Mouse (Mus musculus): ENCODE data around the gene Vangl1. TPM values are rescaled to one million over a fixed set of nuclear protein-coding genes. Genes with fewer than 3 reads are reported as not detected.
A peak's percentile ranks its signal among the peaks of the same experiment; 100 is the strongest.

Vangl1 gene
- polyA plus RNA-seq, 1 experiment from 2014 or later, result 31.8 TPM

DNA sequence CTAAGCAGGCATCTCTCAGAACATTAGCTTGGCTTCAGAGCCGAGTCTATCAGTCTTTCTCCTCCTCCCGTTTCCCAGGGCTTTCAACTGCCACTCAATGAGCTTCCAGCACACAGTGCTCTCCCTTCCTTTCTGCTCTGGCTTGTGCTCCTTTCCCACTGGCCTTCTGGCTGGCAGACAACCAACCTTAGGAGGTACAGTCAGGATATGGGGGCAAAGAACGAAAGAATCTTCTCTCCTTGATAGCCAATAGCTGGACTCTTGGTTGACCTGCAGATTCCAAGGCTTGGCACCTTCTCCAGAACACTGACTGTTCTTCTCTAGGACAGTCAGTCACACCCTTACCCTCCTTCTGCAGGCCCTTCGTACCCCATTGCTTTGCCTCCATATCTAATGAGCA, 5.3 kb downstream of the Vangl1 start:
- Histone ChIP-seq H3K36me3 (peaks cover 8% of the 10 kb centered on the region), H3K4me3 (no peak overlapping the region), H3K27ac (ENCODE audit: poor library complexity, severe bottlenecking) (no peak overlapping the region), H3K4me1 (replicated peaks) (peaks cover 79% of the 10 kb centered on the region), H3K9me3 (replicated peaks) (no peaks in the 10 kb centered on the region), H3K4me2 (peak overlapping the region; percentile 26; the same call in 1 of the 2 replicates), H3K9ac (no peak overlapping the region), H3K27me3 (replicated peaks) (no peaks in the 10 kb centered on the region)
- ATAC-seq (ENCODE audit: insufficient number of reproducible peaks, low FRiP score), result no peak
- WGBS, result 36% methylated on average over 4 of the region's 4 CpGs

DNA sequence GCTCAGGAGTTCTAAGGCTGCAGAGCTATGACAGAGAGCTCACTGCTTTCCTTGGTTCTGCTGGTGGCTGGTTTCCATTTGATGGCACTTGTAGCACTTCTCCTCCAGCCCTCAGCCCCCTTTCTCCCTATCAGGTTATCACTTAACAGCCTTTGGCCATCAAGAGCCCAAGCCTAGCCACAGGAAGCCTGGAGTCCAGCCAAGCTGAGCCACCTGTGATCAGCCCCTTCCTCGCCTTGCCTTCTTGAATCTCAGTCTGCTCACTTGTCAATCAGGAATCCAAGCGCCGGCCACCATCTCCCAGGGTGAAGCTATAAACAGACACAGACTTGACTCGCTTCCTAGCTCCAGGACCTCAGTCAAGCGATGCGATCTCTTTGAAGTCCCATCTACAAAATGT, 6.0 kb downstream of the Vangl1 start:
- WGBS, result 22% methylated on average over 6 of the region's 6 CpGs
- no peaks in the 10 kb centered on the region for H3K27me3 ChIP-seq (replicated peaks)
- peak overlapping the region; percentile 8; the same call in 1 of the 2 replicates for H3K9ac ChIP-seq
- H3K4me2 ChIP-seq, result peak overlapping the region; percentile 26
- H3K4me1 ChIP-seq (replicated peaks), result peaks cover 87% of the 10 kb centered on the region
- peak overlapping the region; percentile 49 for H3K27ac ChIP-seq (ENCODE audit: poor library complexity, severe bottlenecking)
- H3K4me3 ChIP-seq, result no peak overlapping the region
- peaks cover 8% of the 10 kb centered on the region for H3K36me3 ChIP-seq
- no peak for ATAC-seq (ENCODE audit: insufficient number of reproducible peaks, low FRiP score)
- H3K9me3 ChIP-seq (replicated peaks), result no peaks in the 10 kb centered on the region

DNA sequence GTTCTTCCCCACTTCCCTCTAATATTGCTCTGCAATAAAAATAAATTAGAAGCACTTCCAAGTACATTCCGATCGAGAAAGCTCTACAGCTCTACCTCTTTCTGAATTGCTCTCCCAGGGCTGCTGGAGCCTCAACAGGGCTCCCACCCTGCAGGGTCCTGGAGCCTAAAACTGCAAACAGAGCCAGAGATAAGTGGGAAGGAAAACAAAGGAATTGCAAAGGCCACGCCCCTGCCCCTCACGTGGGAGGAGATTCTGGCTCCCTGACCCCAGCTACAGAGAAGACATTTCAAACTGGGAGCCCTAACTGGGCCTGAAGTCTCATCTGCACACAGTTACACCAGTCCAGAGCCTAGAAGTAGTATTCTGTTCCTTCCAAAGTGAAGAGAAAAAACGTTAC, 6.7 kb downstream of the Vangl1 start:
- Histone ChIP-seq H3K4me3 (no peak overlapping the region), H3K36me3 (peaks cover 8% of the 10 kb centered on the region), H3K27me3 (replicated peaks) (no peaks in the 10 kb centered on the region), H3K4me2 (peak overlapping the region; percentile 46), H3K9ac (no peak overlapping the region), H3K9me3 (replicated peaks) (no peaks in the 10 kb centered on the region), H3K4me1 (replicated peaks) (peaks cover 89% of the 10 kb centered on the region), H3K27ac (ENCODE audit: poor library complexity, severe bottlenecking) (peak overlapping the region; percentile 35; the same call in 1 of the 2 replicates)
- ATAC-seq (ENCODE audit: insufficient number of reproducible peaks, low FRiP score), result no peak
- WGBS, result 10% methylated on average over 5 of the region's 5 CpGs

DNA sequence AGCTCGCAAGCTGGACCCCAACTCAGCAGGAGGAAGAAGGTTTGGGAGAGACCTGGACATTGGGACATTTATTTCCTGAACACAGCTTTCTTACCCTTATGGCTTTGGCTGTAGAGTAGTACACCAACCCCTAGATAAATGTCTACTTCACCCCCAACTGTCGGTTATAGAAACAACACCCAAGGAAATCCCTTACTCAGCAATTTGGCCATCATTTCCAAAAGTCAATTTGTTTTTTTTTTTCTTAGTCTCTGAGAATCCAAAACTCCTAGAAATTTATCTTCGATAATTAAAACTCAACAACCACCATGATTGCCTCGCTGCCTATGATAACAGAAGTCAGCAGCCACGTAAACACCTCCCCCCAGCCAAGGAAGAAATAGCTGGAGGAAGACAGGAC, 7.3 kb downstream of the Vangl1 start:
- H3K4me2 ChIP-seq, result peak overlapping the region; percentile 46; the same call in 1 of the 2 replicates

DNA sequence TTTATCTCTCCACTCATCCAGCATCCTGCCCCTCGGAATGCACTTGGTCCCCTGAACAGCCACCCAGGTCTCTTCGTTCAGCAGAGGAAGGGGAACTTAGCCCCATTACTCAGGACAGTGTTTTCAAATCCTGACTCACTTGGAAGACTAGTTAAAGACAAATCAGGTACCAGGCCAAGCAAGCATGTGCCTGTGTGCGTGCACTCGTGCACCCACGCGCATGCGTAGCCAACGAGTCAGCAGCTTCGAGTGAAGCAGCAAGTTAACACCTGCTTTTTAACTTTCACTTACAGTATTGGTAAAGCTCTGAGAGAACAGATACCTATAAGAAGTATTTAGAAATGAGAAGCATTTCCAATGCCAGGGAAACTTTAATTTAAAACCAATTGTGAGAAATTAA, 8.3 kb downstream of the Vangl1 start:
- Histone ChIP-seq H3K4me1 (replicated peaks) (peaks cover 94% of the 10 kb centered on the region), H3K4me3 (no peak overlapping the region), H3K9ac (no peak overlapping the region), H3K36me3 (peaks cover 8% of the 10 kb centered on the region), H3K27me3 (replicated peaks) (no peaks in the 10 kb centered on the region), H3K4me2 (no peak overlapping the region), H3K27ac (ENCODE audit: poor library complexity, severe bottlenecking) (no peak overlapping the region), H3K9me3 (replicated peaks) (no peaks in the 10 kb centered on the region)
- no peak for ATAC-seq (ENCODE audit: insufficient number of reproducible peaks, low FRiP score)
- 89% methylated on average over 9 of the region's 9 CpGs for WGBS

More for the DNA sequence above, 7.3 kb downstream of the Vangl1 start:
- Histone ChIP-seq H3K4me3 (no peak overlapping the region), H3K4me1 (replicated peaks) (peaks cover 89% of the 10 kb centered on the region), H3K36me3 (peaks cover 8% of the 10 kb centered on the region), H3K27ac (ENCODE audit: poor library complexity, severe bottlenecking) (no peak overlapping the region), H3K9me3 (replicated peaks) (no peaks in the 10 kb centered on the region), H3K9ac (no peak overlapping the region), H3K27me3 (replicated peaks) (no peaks in the 10 kb centered on the region)
- 59% methylated on average over 5 of the region's 5 CpGs for WGBS
- no peak for ATAC-seq (ENCODE audit: insufficient number of reproducible peaks, low FRiP score)

DNA sequence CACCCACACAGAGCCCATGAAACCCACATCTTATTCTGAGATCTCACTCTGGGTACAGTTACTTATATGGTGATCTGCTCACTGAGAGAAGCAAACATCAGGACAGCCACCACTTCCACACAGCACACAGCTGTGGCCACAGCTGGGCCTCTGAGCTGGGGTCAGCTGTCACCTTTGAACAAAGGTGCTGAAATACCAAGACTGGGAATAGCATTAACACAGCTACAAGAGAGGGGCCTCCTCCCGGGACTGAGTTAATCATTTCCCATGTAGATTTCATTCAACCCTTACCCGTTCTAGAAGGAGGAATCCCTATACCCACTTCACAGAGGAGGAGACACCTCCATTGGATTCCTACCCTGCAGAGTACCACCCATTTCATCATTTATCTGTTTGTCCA, 8.7 kb downstream of the Vangl1 start:
- no peak overlapping the region for H3K9ac ChIP-seq
- 46% methylated on average over 2 of the region's 2 CpGs for WGBS
- no peaks in the 10 kb centered on the region for H3K27me3 ChIP-seq (replicated peaks)
- no peak overlapping the region for H3K27ac ChIP-seq (ENCODE audit: poor library complexity, severe bottlenecking)
- peaks cover 8% of the 10 kb centered on the region for H3K36me3 ChIP-seq
- ATAC-seq (ENCODE audit: insufficient number of reproducible peaks, low FRiP score), result no peak
- no peaks in the 10 kb centered on the region for H3K9me3 ChIP-seq (replicated peaks)
- H3K4me1 ChIP-seq (replicated peaks), result peaks cover 93% of the 10 kb centered on the region
- no peak overlapping the region for H3K4me3 ChIP-seq
- no peak overlapping the region for H3K4me2 ChIP-seq

DNA sequence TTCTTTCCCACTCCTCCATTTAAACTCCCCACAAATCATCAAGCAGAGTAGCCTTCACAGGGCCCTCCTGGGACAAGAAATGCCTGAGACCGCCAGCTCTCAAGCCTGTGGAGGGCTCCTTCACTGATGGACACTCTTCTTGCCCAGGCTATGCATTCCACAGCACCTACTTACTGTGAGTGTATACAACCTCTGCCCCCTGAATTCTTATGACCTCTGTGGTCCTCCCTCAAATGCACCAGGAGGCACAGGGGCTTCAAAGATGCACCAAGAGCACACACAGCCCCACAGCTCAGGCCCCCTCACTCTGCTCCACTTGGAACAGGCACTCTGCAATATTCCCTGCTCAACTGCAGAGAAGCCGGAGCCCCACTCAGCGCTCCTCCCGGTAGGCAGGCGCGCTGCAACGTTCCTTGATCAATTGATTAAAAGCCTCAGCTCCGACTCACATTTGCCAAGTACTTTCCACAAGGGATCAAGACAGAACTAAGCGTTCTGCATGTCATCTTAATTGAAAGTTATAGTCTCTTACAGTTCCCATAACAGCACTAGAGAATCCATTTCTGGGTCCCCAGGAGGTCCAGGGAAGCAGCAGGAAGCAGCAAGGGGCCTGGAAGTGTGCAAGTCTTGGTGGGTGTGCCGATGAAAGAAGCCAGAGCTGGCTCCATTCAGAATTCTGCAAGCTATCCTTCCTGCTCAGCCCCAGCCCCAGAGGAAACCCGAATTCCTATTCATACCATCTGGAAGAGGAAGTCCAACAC, 10.0 kb downstream of the Vangl1 start:
- WGBS, result 16% methylated on average over 11 of the region's 11 CpGs
- no peak for ATAC-seq (ENCODE audit: insufficient number of reproducible peaks, low FRiP score)
- Histone ChIP-seq H3K4me2 (peak overlapping the region; percentile 57), H3K27me3 (replicated peaks) (no peaks in the 10 kb centered on the region), H3K9ac (peak overlapping the region; percentile 5; the same call in 1 of the 2 replicates), H3K9me3 (replicated peaks) (no peaks in the 10 kb centered on the region), H3K4me3 (no peak overlapping the region), H3K4me1 (replicated peaks) (peaks cover 91% of the 10 kb centered on the region), H3K36me3 (peaks cover 8% of the 10 kb centered on the region), H3K27ac (ENCODE audit: poor library complexity, severe bottlenecking) (peak overlapping the region; percentile 80)

DNA sequence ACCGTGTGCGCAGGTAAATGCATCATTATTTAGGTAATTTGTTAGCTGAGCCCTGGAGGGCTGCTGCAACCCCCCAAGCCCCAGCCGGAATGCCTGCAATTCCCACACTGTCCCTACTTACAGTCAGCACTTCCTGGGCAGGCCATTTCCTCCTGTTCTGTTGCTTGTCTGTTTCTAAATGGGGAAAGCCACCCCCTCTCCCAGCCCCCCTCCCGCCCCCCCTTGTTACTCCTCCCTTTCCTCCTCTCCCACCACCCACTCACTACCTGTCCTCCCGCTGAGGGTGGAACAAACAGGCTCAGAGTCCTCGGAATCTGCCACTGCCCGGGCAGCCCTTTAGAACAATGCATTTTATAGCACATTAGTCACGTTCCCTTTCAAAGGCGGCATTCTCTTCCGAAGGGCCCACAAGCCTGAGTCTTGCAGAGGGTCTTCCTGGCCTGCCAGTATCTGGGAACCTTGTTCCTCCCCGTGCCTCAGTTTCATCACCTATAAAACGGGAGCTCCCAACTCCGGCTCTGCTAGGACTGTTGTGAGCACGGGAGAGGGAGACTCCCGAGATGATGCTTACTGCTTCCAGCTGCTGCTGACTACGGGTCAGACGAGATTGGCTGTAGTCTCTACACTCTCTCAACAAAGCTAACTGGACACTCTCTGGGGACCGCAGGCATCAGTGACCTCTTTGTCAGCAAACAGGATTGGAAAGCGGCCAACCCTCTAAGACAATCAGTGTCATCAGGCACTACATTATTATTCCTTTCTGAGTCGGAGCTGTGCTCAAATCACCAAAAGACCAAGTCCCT, 10.8 kb downstream of the Vangl1 start:
- peak overlapping the region; percentile 5; the same call in 1 of the 2 replicates for H3K9ac ChIP-seq
- H3K4me2 ChIP-seq, result peak overlapping the region; percentile 57
- WGBS, result 7% methylated on average over 20 of the region's 20 CpGs
- peak overlapping the region; percentile 19 for H3K4me3 ChIP-seq
- peaks cover 88% of the 10 kb centered on the region for H3K4me1 ChIP-seq (replicated peaks)
- peak overlapping the region; percentile 80 for H3K27ac ChIP-seq (ENCODE audit: poor library complexity, severe bottlenecking)
- H3K36me3 ChIP-seq, result peaks cover 8% of the 10 kb centered on the region
- H3K27me3 ChIP-seq (replicated peaks), result no peaks in the 10 kb centered on the region
- H3K9me3 ChIP-seq (replicated peaks), result no peaks in the 10 kb centered on the region
- 0 out of 2 replicates have a peak, but pooled peaks have one; percentile 16 for ATAC-seq (ENCODE audit: insufficient number of reproducible peaks, low FRiP score)

DNA sequence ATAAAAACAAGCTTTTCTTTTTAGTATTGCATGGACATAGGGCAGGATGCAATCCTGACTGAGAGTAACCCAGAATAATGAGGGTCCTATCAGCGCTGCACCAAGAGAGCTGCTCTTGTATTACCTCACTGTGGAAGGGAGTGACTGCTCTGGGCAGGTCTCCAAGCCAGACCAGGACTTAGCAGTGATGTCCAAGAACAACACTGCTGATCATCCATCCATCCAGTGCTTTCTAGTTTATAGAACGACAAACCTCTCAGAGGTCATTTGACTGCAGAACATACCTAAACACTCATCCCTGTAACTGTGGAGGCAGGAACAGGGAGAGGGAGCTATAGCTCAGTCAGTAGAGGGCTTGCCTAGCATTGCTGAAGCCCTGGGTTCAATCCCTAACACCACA, 11.9 kb downstream of the Vangl1 start:
- no peak overlapping the region for H3K9ac ChIP-seq
- 40% methylated on average over 2 of the region's 2 CpGs for WGBS

DNA sequence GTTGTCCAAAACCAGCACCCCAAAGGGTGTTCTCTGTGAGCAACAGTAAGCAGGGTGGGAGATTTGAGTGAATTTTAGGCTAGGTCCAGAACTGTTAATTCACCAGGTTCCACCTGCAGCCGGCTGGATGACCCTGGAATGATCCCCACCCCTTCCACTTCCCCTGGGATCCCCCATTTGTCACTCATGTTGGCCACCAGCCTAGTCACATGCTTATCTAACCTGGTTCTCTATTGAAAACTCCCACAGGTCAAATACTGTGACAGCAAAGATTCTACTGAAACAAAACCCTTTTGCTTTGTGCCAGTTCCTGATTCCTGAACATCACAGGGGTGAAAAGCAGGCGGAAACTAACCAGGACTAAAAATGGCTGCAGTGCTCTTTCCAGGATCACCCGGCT, 12.9 kb downstream of the Vangl1 start:
- H3K4me1 ChIP-seq (replicated peaks), result peaks cover 71% of the 10 kb centered on the region
- H3K27me3 ChIP-seq (replicated peaks), result no peaks in the 10 kb centered on the region
- H3K36me3 ChIP-seq, result peaks cover 24% of the 10 kb centered on the region
- H3K9ac ChIP-seq, result no peak overlapping the region
- H3K27ac ChIP-seq (ENCODE audit: poor library complexity, severe bottlenecking), result no peak overlapping the region
- ATAC-seq (ENCODE audit: insufficient number of reproducible peaks, low FRiP score), result no peak
- H3K4me2 ChIP-seq, result no peak overlapping the region
- H3K4me3 ChIP-seq, result no peak overlapping the region
- H3K9me3 ChIP-seq (replicated peaks), result no peaks in the 10 kb centered on the region
- 57% methylated on average over 3 of the region's 3 CpGs for WGBS

More for the DNA sequence above, 11.9 kb downstream of the Vangl1 start:
- H3K4me2 ChIP-seq, result peak overlapping the region; percentile 57
- H3K36me3 ChIP-seq, result peaks cover 17% of the 10 kb centered on the region
- no peaks in the 10 kb centered on the region for H3K27me3 ChIP-seq (replicated peaks)
- no peaks in the 10 kb centered on the region for H3K9me3 ChIP-seq (replicated peaks)
- ATAC-seq (ENCODE audit: insufficient number of reproducible peaks, low FRiP score), result peak; percentile 63
- peaks cover 82% of the 10 kb centered on the region for H3K4me1 ChIP-seq (replicated peaks)
- peak overlapping the region; percentile 80 for H3K27ac ChIP-seq (ENCODE audit: poor library complexity, severe bottlenecking)
- no peak overlapping the region for H3K4me3 ChIP-seq

DNA sequence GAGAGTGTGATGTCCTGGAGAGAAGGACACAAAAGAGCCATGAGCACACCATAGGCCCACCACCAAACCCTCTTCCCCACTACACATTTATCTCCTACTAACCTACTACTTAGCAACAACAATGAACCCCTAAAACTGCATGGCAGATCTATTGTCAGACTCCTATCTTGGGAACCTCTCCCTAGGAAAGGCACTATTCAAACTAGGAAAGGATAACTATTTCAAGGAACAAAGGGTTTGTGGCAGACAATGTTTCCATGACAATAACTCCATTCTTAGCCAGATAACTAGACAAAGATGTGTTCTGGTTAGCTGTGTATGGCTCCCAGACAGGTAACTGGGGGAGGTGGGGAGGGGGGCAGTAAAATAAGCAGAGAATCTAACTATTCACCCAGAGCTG, 13.9 kb downstream of the Vangl1 start:
- Histone ChIP-seq H3K27ac (ENCODE audit: poor library complexity, severe bottlenecking) (no peak overlapping the region), H3K4me1 (replicated peaks) (peaks cover 64% of the 10 kb centered on the region), H3K36me3 (peaks cover 28% of the 10 kb centered on the region), H3K9me3 (replicated peaks) (no peaks in the 10 kb centered on the region), H3K27me3 (replicated peaks) (no peaks in the 10 kb centered on the region), H3K4me3 (no peak overlapping the region), H3K9ac (no peak overlapping the region), H3K4me2 (no peak overlapping the region)
- ATAC-seq (ENCODE audit: insufficient number of reproducible peaks, low FRiP score), result no peak
